Mouse (Mus musculus): ENCODE measurements around the gene Art3.
A peak's percentile ranks its signal among the peaks of the same experiment; 100 is the strongest.

Art3 gene

GRCm38 (mm10) chr5:92331635-92332338 lies at the start of gene Art3:
Art3 (plus strand) TSS chr5:92331827.
- DNase-seq = no peak

DNA sequence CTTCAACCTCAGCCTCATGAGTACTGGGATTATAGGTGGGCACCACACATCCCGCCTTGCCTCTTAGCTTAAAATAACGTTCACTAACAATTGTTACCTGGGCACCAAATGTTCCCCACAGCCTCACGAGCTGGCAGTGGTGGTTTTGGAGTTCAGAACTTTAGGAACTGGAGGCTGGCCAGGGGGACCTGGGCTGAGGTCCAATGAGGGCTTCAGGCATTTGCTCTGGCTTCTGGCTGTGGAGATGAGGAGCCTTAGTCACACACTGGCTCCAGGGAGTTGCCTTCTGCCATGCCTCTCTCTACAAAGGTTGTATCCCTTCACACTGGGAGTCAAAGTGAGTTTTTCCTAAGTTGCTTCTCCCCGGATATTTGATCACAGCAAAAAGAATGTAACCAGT lies 49.1 kb upstream of the Art3 start:
- DNase-seq = no peak

DNA sequence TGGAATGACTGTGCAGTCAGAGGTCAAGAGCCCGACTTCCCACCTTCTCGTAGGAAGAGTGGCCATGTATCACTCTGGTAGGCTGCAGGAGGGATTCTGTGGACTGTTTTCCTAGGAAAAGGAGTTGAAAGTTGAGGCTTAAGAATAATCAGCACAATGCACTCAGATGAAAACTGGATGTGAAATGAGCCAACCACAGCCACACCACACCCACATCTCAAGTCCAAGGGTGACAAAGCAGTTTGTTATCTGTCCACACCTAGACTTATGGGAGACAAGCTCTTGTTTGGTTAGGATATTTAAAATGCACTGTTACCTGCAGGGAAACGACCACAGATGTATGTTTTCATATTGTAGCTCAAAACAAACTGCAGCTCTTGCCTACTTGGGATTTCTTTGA lies 48.5 kb upstream of the Art3 start:
- DNase-seq = no peak

GRCm38 (mm10) chr5:92287840-92288239 lies 43.8 kb upstream of the Art3 start:
- DNase-seq = no peak

GRCm38 (mm10) chr5:92291652-92292414 lies 39.8 kb upstream of the Art3 start:
- DNase-seq = no peak

GRCm38 (mm10) chr5:92294525-92294924 lies 37.1 kb upstream of the Art3 start:
- no peak for DNase-seq

- no peak for DNase-seq
Measured at GRCm38 (mm10) chr5:92302149-92302840, 29.3 kb upstream of the Art3 start.

GRCm38 (mm10) chr5:92304291-92304690 lies 27.3 kb upstream of the Art3 start:
- no peak for DNase-seq

- peak; percentile 94 for DNase-seq
Measured at GRCm38 (mm10) chr5:92309681-92310511, 21.7 kb upstream of the Art3 start, which contains the start of gene Sdad1. Sdad1 (minus strand) TSS chr5:92310479.

- DNase-seq = peak; percentile 59
Measured at GRCm38 (mm10) chr5:92312046-92312715, 19.4 kb upstream of the Art3 start.

GRCm38 (mm10) chr5:92313776-92314175 lies 17.9 kb upstream of the Art3 start:
- DNase-seq = no peak

GRCm38 (mm10) chr5:92318119-92318518 lies 13.5 kb upstream of the Art3 start:
- DNase-seq = no peak

DNA sequence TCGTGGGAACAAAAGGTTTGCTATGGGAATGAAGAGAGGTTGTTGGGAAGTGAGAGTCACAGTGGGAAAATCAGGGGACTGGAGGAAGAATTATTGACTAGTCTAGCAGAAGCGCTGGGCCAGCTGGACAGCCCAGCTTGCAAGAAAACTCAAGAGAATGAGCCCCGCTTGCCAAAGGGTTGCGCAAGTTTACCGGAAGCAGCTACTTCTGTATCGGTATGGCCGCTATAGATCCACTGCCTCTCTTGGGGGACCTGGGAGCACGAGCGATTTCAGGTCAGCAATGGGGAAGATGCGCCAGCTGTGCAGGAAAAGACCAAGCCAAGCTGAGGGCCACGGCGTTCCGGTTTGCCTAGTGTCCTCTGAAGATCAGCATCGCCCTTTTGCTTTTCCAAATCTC lies 13.0 kb upstream of the Art3 start:
- DNase-seq = no peak

- DNase-seq = no peak
Measured at GRCm38 (mm10) chr5:92321631-92322400, 9.8 kb upstream of the Art3 start.

DNA sequence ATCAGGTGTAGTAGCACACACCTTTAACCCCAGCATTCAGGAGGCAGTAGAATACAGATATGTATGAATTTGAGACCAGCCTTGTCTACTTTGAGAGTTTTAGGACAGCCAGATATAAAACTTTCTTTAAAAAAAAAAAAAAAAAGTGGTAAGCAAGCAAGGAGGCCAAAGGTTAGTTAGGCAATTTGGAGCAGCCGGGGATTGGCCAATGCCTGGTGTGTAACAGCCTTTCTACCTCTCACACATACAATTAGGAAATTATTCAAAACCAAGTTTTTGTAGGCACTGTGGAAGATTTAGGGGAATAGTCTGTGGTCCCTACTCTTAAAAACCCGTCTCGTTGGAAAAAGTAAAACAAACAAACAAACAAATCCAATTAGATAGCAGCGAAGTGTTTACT lies 9.0 kb upstream of the Art3 start:
- DNase-seq = no peak

DNA sequence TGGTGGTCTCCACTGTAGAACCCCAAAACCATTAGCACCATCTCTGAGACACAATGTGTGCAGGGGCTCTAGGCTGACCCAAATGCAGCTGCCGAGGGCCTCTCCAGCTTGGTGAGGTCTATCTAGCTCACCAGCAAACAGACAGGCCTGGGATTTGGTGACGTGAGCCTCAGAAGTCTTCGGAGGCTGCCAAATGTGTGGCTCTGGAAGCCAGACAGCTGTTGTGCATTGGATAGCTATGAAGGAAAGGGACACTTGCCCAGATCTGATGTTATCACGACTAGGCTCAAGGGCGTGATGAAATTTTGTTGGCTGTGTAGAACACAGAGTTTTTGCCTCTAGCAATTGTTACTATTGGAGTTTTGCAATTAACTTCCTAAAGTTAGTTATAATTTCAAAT lies 8.4 kb upstream of the Art3 start:
- no peak for DNase-seq

GRCm38 (mm10) chr5:92327367-92327766 lies 4.3 kb upstream of the Art3 start:
- no peak for DNase-seq

DNA sequence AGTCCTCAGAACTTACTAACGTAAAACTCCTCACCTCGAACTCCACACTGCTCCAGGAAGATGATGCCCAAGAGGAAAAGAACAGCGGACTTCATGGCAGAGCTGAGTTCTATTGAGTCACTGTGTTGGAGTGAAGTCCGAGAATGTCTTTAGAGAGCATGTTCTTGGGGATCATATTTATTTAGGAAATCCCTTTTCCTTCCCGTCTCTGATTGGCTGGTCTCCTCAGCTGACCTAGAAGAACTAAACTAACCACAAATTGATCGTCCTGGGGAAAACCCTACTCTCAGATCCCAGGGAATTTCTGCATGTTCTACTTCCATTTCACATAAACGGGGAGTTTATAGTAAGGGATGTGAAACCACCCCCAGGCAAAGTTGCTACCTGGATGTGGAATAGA lies 3.7 kb upstream of the Art3 start, which contains the start of gene Cxcl9:
Gene Cxcl9 (minus strand): TSS at position 151 of the 400 bp plus-strand sequence.
- DNase-seq = no peak

DNA sequence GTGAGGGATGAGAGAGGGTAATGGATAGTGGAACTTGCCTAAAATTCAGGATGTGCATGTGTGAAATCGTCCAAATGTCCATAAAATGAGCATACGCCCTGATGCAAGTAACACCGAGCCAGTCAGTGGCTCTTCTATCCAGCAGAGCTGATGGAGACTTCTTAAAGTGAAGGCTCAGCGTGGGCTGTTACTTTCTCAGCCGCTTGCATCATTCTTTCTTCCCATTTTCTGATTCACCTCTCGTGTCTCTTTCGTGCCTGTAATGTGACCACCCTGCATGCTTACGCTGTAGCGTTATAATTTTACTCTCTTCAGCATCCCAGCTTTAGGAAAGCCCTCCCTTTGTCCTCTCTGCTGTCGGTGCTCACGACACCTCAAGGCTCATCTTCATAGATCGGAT lies 505 bp upstream of the Art3 start:
- no peak for DNase-seq

DNA sequence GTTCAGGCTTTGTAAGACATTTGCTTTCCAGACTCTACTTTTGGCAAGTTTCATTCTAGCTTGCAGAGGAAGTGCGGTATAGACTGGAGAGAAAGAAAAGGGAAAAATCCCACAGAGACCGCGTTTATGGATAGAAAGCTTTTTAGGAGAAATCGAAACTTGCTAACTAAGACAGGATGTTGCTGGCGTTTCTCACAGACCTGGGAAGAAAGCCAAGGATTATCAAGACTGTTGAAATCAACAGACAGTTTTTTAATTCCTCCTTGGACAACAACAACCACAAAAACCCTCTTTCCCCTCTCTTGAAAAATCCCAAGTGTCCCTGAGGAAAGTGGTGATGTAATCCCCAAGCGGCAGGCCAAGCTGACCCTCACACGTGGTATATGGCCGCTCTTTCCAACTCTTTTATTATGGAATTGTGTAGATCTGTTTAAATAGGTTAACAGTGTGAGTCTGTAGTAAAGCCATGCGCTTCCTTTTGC lies 773 bp downstream of the Art3 start:
- DNase-seq = no peak

GRCm38 (mm10) chr5:92336743-92337142 lies 5.1 kb downstream of the Art3 start:
- DNase-seq = no peak
